Mouse (Mus musculus) limb, embryonic 11.5 days (tissue): ENCODE measurements around the gene Gm36210. TPM values are rescaled to one million over a fixed set of nuclear protein-coding genes. Genes with fewer than 3 reads are reported as not detected.

ENCODE experiments used
- ATAC-seq: fragments of 200-750 bp; cut with Nextera tagmentation; 2 replicates; pipeline ENCODE4 v1.8.0; 2017; ENCODE audit warnings: low read depth; ENCODE audit not compliant: insufficient number of reproducible peaks, low FRiP score, low TSS enrichment
- DNase-seq: peaks from one replicate; pipeline ENCODE4 v3.0.0-alpha.2; 2015; ENCODE audit warnings: low spot score
- H3K27ac ChIP-seq: fragments of 300-500 bp; sonication (generic); replicated peaks from 2 replicates; pipeline ENCODE4 v1.5.1; 2014; ENCODE audit warnings: low read depth, mild to moderate bottlenecking, low read length
- H3K27me3 ChIP-seq: fragments of 300-500 bp; sonication (generic); 2 replicates; pipeline ENCODE4 v1.6.1; 2014; ENCODE audit warnings: mild to moderate bottlenecking, low read length, mixed read lengths; ENCODE audit not compliant: control insufficient read depth, insufficient read depth
- H3K36me3 ChIP-seq: fragments of 300-500 bp; sonication (generic); 2 replicates; pipeline ENCODE4 v1.6.1; 2014; ENCODE audit warnings: mild to moderate bottlenecking, low read length, moderate library complexity, mixed read lengths; ENCODE audit not compliant: control insufficient read depth, insufficient read depth
- H3K4me1 ChIP-seq: fragments of 300-500 bp; sonication (generic); 2 replicates; pipeline ENCODE4 v1.6.1; 2014; ENCODE audit warnings: low read length, mixed read lengths; ENCODE audit not compliant: control insufficient read depth, insufficient read depth
- H3K4me2 ChIP-seq: fragments of 300-500 bp; sonication (generic); 2 replicates; pipeline ENCODE4 v1.6.1; 2014; ENCODE audit warnings: low read depth, mild to moderate bottlenecking, moderate library complexity; ENCODE audit not compliant: severe bottlenecking
- H3K4me3 ChIP-seq: fragments of 300-500 bp; sonication (generic); 2 replicates; pipeline ENCODE4 v1.5.1; 2014; ENCODE audit warnings: low read depth, low read length
- H3K9ac ChIP-seq: fragments of 300-500 bp; sonication (generic); 2 replicates; pipeline ENCODE4 v1.6.1; 2014; ENCODE audit warnings: mild to moderate bottlenecking, low read length
- H3K9me3 ChIP-seq: fragments of 300-500 bp; sonication (generic); 2 replicates; pipeline ENCODE4 v1.6.1; 2016; ENCODE audit warnings: low read length; ENCODE audit not compliant: control insufficient read depth
- WGBS: fragments of 180-500 bp; shearing (Covaris S2); extraction: QIAGEN DNeasy Blood & Tissue Kit; methylation state at CpG from one replicate; pipeline ENCODE4 v1.1.7; 2014; 5-methylcytosine and 5-hydroxymethylcytosine counted together
- polyA plus RNA-seq: library from polyadenylated mRNA; unstranded; fragments of >200 nt; fragmentation: Nextera tagmentation; extraction: Ambion mirVana; gene quantifications from 2 replicates; pipeline ENCODE4 v1.2.1, GENCODE M21; 2014

Gm36210 gene
- polyA plus RNA-seq, result not detected in 2 replicates

DNA sequence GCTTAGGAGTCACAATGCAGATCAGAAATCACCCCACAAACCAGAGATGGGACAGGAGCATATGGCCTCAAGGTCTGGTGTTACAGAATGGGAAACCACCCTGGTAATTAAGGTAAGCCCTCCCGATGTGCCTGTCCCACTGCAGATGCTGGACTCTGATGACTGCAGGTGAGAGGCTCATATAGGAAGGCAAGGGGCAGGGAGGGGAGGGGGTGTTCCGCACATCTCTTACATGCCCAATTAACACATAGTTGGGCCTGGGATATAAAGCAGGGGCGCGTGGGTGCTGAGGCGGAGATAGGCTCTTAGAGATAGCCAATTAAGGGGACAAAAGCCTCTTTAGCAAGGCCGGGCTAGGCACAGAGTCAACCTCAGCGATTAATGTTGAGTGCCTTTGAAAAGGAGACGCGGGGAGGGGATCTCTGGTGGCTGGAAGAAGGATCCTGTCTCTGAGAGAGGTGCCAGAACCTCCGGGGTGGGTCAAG is at the start of gene Gm36210:
Gene Gm36210, minus strand, starts transcription at position 51 of the 485 bp plus-strand sequence.
- ATAC-seq, result no peak
- H3K4me1 ChIP-seq, result no peaks in the 10 kb centered on the region
- H3K9ac ChIP-seq, result no peak within 1 kb of the TSS
- H3K4me2 ChIP-seq, result no peak within 1 kb of the TSS
- no peak within 1 kb of the TSS for H3K27ac ChIP-seq
- no peaks in the 10 kb centered on the region for H3K9me3 ChIP-seq
- 67% methylated on average over 10 of the region's 10 CpGs for WGBS
- DNase-seq, result no peak
- H3K36me3 ChIP-seq, result no peaks in the 10 kb centered on the region
- H3K4me3 ChIP-seq, result no peak within 1 kb of the TSS
- no peaks in the 10 kb centered on the region for H3K27me3 ChIP-seq

DNA sequence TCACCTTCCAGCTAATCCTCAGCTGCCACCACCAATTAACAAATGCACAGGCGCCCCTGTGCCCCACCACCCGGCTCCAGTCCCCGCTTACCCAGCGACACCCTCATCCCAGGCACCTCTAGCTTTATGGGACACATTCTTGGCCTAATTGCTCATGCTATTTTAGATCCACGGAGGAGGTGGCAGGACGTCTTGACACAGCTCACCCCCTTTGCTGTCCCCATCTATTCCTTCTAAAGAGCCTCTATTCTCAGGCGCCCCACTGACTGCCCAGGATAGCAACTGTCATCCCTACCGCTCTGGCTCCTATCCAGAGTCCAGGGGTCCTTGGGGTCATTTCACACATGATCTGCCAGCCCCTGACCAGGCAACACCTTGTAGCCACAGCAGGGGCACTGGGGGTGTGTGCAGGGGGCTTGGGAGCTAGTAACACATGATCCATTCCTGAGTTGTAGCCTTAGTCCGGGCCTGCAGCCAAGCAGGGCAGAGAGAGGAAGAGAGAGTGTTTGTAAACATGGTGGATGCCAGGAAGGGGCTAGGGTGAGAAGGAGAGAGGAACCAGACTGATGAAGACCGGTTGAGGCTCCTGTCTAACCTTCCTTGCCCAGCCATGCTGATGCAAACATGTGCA is 47.6 kb upstream of the Gm36210 start:
- Histone ChIP-seq H3K27me3 (no peaks in the 10 kb centered on the region), H3K27ac (no peak overlapping the region), H3K4me3 (no peak overlapping the region), H3K36me3 (no peaks in the 10 kb centered on the region), H3K4me1 (no peaks in the 10 kb centered on the region), H3K4me2 (no peak overlapping the region), H3K9me3 (no peaks in the 10 kb centered on the region; the same call in 1 of the 2 replicates), H3K9ac (no peak overlapping the region)
- DNase-seq, result no peak
- WGBS, result 19% methylated on average over 10 of the region's 10 CpGs
- no peak for ATAC-seq

DNA sequence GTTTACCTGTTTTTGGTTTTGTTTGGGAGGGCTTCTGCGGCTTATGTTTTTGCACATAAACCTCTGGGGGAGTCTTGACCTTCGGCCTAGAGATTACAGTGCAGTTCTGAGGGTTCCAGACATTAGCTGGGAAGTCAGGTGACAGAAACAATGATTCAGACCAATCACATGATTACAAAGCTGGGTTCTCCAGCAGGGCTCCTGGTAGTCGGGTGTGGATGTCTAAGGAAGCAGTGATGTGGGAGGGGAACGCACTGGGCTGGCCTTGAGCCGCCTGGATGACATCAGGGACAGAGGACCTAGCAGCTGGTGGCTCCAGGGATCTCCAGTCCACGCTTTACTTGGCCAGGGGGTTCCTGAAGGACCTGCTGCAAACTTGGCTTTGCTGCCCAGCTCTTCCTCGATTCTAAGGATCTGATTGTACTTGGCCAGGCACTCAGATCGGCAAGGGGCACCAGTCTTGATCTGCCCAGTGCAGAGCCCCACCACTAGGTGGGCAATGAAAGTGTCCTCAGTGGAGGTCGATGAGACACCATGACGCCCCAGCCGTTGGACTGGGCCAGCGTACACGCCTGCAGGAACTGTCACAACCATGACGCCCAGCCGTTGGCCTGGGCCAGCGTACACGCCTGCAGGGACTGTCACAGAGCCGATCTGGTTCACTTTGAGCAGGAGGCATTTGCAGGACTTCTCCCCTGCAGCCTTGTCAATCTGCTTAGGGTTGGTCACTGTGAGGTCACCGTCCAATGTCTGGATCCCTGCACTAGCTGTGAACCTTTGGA is 44.4 kb upstream of the Gm36210 start:
- no peak for DNase-seq
- Histone ChIP-seq H3K4me1 (no peaks in the 10 kb centered on the region), H3K36me3 (no peaks in the 10 kb centered on the region), H3K4me3 (no peak overlapping the region), H3K9me3 (no peaks in the 10 kb centered on the region), H3K27ac (no peak overlapping the region), H3K27me3 (no peaks in the 10 kb centered on the region), H3K9ac (no peak overlapping the region), H3K4me2 (0 out of 2 replicates have a peak overlapping the region, but pooled peaks have one; percentile 2)
- 88% methylated on average over 19 of the region's 19 CpGs for WGBS
- ATAC-seq, result no peak

DNA sequence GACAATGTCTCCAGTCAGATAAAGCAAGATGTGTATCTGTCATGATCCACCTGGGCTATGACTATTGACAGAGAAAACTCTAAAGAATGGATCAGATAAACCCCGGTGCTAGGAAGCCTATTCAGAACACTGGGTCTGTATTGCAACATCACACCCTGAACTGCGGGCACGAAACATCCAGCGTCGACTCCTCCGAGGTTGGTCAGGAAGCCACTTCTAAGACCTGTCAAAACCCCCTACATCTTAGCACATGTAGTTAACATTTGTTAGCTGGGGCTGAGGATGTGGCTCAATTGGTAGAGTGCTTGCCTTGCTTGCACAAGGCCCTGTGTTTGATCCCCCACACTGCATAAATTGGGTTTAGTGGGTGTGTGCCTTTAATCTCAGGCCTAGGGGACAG is 42.1 kb upstream of the Gm36210 start:
- Histone ChIP-seq H3K27me3 (no peaks in the 10 kb centered on the region), H3K4me2 (no peak overlapping the region), H3K27ac (no peak overlapping the region), H3K9ac (no peak overlapping the region), H3K4me3 (no peak overlapping the region), H3K36me3 (no peaks in the 10 kb centered on the region), H3K9me3 (no peaks in the 10 kb centered on the region), H3K4me1 (no peaks in the 10 kb centered on the region)
- DNase-seq (no peak), ATAC-seq (no peak)
- 59% methylated on average over 6 of the region's 6 CpGs for WGBS

DNA sequence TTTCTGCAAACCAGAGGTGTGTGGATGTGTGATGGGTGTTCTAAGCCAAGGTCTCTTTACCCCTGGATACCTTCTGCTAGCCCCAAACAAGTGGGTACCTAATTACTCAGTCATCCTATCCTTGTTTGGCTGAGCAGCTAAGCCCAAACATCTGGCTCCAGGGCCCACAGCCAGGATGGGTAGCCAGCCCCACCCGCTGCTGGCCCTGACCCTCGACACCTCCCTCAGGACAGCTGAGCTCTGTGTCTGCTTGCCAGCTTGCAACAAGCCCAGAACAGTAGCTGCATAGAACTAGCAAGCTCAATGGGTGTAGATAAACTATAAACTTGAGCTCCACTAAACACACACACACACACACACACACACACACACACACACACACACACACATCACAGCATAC is 41.5 kb upstream of the Gm36210 start:
- H3K9ac ChIP-seq, result no peak overlapping the region
- 24% methylated on average over 2 of the region's 2 CpGs for WGBS

DNA sequence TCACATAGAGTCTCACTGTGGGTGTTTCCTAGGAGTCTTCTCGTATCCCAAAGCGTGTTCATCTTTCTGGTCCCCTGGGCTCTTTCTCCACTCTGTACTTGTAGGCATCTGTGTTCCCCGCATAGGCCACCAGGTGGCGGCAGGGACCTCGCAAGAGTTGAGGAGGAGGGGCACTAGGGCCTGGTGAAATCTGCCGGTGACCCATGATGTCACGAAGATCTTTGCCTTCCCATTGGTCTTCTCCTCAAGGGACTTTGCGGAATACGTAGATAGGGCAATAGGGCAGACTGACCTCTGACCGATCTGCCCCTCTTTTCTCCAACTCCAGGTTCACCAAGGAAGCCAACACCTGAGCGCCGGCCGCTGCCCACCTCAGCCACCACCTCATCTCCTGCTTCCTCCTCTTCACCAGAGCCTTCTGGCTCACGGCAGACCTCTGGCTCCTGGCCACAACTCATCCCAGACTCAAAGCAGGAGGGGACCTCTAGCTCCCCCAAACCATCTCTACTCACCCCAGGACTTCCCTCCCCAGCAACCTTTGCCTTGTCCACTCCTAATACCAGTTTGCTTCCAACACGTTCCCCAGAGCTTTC is 37.0 kb upstream of the Gm36210 start:
- Histone ChIP-seq H3K36me3 (no peaks in the 10 kb centered on the region), H3K27me3 (no peaks in the 10 kb centered on the region), H3K9ac (peak overlapping the region; percentile 18; the same call in 1 of the 2 replicates), H3K4me2 (peak overlapping the region; percentile 31; the same call in 1 of the 2 replicates), H3K9me3 (no peaks in the 10 kb centered on the region), H3K27ac (no peak overlapping the region), H3K4me1 (no peaks in the 10 kb centered on the region), H3K4me3 (0 out of 2 replicates have a peak overlapping the region, but pooled peaks have one; percentile 5)
- WGBS, result 19% methylated on average over 15 of the region's 15 CpGs
- DNase-seq, result peak; percentile 96
- ATAC-seq, result peak; percentile 77

More for the DNA sequence above, 41.5 kb upstream of the Gm36210 start:
- Histone ChIP-seq H3K4me2 (no peak overlapping the region), H3K4me1 (no peaks in the 10 kb centered on the region), H3K27me3 (no peaks in the 10 kb centered on the region), H3K4me3 (no peak overlapping the region), H3K9me3 (no peaks in the 10 kb centered on the region), H3K36me3 (no peaks in the 10 kb centered on the region), H3K27ac (no peak overlapping the region)
- no peak for ATAC-seq
- no peak for DNase-seq

DNA sequence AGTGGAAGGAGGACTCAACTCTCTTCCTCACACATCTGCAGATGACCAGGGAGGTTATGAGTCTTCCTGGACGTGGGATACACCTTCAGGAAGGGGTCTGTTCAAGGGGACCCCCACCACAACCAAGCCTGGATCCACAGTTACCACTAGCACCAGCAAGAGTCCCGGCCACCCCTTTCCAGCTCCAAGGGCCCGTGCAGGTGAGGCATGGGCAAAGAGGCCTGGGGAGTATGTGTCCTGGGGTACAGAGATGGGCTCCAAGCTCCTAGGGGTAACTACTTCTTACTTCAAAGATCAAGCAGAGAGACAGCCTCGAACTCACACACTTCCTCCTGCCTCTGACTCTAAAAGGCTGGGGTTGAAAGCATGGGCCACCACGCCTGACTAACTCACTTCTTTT is 36.4 kb upstream of the Gm36210 start:
- H3K4me1 ChIP-seq, result no peaks in the 10 kb centered on the region
- ATAC-seq, result no peak
- H3K27me3 ChIP-seq, result no peaks in the 10 kb centered on the region
- no peaks in the 10 kb centered on the region for H3K9me3 ChIP-seq
- H3K27ac ChIP-seq, result no peak overlapping the region
- no peak overlapping the region for H3K4me2 ChIP-seq
- 54% methylated on average over 5 of the region's 5 CpGs for WGBS
- DNase-seq, result no peak
- H3K36me3 ChIP-seq, result no peaks in the 10 kb centered on the region
- H3K4me3 ChIP-seq, result no peak overlapping the region
- no peak overlapping the region for H3K9ac ChIP-seq

DNA sequence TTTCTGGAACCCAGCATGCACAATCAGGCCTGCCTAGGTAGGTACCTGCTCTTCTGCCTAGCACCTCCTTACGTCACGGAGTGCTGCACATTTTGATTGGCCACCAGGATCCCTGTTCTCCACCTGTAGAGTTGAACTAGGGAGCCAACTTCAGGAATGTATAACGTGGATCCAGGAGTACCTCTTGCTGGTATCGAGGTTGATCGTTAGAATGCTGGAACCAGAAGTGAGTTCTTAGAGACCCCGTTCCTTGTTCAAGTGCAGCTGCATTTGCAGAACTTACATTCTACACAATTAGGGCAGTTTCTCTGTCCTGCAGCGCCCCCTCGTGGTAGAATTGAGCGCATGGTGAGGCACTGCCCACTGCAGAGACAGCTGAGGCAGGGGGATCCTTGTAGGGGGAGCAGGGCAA is 33.8 kb upstream of the Gm36210 start:
- WGBS, result 16% methylated on average over 9 of the region's 9 CpGs
- Histone ChIP-seq H3K4me1 (no peaks in the 10 kb centered on the region), H3K36me3 (no peaks in the 10 kb centered on the region), H3K9me3 (no peaks in the 10 kb centered on the region), H3K9ac (no peak overlapping the region), H3K27ac (no peak overlapping the region), H3K4me3 (no peak overlapping the region), H3K27me3 (no peaks in the 10 kb centered on the region), H3K4me2 (no peak overlapping the region)
- ATAC-seq (no peak), DNase-seq (peak; percentile 90)
